Mouse (Mus musculus): ENCODE data around the gene Rpl19.

Gene Rpl19

DNA sequence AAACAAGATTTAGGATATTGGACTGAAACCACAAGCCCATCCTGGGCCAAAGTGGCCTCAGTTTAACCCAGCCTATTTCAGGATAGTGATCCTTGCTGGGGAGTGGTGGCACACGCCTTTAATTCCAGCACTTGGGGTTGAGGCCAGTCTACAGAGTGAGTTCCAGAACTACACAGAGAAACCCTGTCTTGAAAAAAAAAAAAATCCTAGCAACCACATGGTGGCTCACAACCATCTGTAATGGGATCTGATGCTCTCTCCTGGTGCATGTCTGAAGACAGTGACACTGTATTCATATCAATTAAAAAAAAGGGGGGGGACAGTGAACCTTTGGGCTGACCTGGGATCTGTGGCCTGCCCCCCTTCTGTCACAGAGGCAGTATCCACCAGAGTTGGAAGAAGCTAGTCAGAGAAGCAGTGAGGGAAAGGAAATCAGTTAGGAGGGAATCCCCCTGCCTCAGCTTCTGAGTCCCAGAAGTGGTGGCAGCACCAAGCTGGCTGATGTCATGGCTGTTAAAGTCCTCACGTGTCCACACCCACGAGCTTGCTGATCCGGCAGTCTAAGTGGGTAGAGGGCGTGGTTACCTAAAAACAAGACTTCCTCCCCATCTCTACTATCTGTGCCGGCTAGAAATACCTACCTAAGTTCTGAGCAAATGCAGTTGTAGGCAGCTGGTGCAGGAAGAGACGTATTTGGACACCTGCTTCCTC is 27.5 kb upstream of the Rpl19 start:
- DNase-seq (ENCODE audit: low spot score): peak; percentile 58

DNA sequence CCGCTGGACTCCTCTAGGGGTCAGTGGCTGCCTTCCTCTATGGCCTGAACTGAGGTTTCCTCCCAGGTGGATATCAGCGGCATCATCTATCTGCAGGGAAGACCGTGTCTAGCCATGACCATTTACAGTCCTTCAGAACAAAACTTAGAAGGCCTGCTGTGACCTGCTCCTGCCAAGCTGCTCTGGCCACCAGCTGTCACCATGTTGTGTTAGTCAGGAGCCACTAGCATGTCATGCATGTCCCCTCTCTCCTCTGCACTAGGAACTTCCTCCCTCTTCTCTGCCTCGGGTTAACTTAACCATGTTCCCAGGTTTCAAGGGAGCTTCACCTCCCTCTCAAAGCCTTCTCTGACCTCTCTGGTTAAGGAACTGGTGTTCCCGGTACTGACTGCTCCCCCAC is 26.8 kb upstream of the Rpl19 start:
- DNase-seq (ENCODE audit: low spot score): no peak

DNA sequence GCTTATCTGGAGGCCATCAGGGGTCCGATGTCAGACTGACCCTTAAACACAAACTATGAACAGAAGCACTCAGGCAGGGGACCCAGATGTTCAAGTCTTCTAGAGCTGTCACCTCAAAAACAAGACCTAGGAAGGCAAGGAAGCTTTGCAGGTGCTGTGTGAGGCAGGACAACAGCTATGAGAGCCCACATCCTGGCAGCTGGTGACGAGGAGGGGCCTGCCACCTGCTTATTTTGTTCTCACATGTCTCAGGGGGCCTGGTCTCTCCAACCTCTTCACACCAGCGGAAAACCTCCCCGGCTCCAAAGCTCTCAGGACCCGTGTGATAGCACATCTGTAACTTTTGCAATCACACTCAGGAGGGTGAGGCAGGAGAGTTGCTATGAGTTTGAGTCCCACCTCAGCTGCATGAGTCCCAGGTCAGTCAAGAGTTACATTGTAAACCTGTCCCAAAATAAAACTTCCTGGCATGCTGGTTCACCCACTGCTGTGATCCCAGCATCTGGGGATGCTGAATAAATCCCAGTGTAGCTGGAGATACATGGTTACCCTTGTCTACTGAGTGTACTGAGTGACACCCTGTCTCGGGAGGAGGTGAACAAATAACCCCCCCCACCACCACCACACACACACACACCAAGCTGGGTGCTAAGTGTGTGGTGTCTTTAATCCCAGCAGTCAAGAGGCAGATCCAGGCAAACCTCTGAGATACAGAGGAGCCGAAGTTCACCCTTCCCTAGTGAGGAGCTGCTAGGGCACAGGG is 26.0 kb upstream of the Rpl19 start:
- peak; percentile 61 for DNase-seq (ENCODE audit: low spot score)

DNA sequence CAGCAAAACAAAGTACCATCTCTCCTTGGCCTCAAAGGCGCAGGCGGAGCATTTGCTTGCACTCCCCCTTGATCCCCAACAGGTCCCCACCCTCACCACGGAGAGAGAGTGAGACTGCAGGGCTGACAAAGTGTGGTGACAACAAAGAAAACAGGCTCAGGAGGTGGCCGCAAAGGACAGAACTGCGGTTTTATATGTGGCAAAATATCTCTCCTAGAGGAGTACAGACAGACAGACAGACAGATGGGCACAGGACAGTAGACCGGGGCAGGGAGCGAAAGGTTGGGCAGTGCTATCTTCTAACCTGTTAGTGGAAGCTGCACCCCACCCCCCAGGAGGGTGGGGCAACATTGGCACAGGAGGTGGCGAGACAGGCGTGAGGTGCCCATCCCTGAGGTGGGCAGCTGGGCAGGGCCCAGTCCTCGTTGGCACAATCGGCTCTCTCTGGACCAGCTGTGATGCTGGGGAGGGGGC is 25.1 kb upstream of the Rpl19 start:
- DNase-seq (ENCODE audit: low spot score): no peak

DNA sequence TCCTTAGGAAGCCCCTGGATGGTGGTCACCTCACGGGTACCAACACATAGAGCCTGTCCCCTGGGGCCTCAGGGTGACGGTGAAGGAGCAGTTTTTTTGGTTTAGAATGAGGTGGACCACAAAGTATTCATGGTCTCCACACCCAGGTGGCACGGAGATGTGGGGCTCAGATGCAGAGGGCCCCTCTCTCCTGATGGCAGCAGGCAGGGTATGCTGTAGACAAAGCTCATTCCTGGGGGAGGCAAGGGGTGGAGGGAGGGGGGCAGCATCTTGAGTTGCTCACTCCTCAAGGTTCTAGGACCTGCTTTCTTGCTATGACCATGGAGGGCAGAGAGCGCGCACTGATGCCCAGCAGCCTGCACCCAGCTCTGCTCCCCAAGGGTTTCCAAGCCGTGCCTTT is 24.5 kb upstream of the Rpl19 start:
- no peak for DNase-seq (ENCODE audit: low spot score)

DNA sequence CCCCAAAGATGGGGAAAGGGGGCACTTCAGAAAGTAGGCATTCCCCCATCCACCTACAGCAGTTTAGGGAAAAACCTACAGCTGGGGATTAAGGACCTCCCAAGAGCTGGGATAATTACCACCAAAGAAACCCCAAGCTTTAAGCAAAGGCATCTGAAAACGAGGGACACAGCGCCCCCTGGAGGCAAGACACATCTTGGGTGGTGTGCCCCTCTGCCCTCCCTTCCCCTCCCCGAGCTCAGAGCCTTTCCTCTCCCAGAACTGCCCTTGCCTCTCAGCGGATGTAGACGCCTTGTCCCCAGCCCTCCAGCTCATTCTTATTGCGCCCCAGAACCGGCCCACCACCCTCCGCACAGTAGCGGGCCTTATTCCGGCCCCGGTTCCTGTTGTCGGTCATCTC is 23.9 kb upstream of the Rpl19 start:
- DNase-seq (ENCODE audit: low spot score): peak; percentile 64

DNA sequence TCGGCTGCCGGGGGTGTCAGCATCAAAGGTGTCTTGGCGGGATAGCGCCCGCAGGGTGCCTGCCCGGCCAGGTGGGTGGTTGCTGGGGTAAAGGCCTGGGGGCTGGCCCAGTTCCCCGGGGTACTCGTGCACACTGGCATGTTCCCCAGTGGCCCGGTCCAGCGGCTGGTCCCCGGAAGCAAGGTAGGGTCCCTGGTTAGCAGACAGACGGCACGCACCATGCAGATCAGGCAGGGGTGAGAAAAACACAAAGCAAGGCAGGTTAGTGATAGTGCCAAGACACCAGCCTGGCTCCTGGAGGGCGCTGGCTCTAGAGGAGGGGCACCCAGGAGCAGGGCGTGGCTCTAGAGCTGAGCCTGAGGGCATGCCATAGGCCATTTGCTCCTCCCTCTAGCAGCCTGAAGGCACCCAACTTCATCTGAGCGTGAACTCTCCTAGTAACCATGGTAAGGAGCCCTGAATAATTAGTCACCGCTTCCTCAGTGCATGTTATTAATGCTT is 23.3 kb upstream of the Rpl19 start:
- no peak for DNase-seq (ENCODE audit: low spot score)

- DNase-seq (ENCODE audit: low spot score): no peak
Measured at GRCm38 (mm10) chr11:98004161-98004560, 22.3 kb upstream of the Rpl19 start.

DNA sequence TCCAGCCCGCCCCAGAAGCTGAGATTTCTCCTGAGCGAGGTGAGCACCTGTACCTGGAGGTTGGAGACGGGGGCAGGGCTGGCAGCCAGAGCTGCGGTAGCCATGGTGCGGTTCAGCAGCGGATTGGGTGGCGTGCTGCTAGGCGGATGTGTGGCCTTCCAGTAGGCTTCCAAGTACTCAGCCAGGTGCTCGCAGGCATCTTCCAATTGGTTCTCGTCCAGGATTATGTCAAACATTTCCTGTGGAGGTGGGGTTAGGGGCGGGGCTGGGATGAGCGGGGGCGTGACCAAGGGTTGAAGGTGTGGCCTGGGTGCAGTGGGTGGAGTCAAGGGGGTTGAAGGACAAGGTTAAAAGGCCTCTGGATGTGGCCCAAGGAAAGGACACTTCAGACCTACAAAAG is 21.4 kb upstream of the Rpl19 start:
- no peak for DNase-seq (ENCODE audit: low spot score)

DNA sequence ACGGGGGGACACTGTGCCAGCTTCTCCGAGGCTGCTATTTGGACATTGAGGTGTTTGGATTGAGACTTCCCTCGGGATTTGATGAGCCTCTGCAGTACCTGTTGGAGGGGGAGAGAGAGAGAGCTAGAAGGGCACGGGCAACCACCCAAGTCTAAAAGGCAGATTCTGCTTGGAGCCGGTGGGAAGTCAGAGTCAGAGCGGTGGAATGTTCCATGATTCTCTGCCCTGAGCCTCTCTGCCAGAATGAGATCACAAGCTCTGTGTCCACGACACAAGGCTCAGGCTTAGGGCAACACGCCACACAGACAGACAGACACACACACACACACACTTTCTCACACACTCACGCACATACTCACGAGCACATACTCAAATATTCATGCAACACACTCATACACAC is 20.8 kb upstream of the Rpl19 start:
- DNase-seq (ENCODE audit: low spot score): no peak

DNA sequence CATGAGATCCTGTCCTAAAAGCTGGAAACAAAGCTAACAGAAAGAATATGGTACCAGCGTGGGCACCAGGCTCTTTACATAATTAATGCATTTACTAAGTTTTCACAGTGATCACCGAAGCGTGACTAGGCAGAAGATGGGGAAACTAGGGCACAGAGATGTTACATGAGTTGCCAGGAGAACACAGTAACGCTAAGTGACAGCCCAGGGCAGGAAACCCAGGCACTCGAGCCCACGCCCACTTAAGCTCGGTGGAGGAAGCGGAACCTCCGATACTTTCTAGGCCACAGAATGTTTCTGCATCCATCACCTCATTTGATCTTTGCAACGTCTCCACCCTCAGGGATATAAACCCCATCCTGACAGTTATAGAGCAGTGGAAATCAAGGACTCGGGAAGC is 18.4 kb upstream of the Rpl19 start:
- DNase-seq (ENCODE audit: low spot score): no peak

GRCm38 (mm10) chr11:98011716-98012115 is 14.8 kb upstream of the Rpl19 start:
- DNase-seq (ENCODE audit: low spot score): no peak

DNA sequence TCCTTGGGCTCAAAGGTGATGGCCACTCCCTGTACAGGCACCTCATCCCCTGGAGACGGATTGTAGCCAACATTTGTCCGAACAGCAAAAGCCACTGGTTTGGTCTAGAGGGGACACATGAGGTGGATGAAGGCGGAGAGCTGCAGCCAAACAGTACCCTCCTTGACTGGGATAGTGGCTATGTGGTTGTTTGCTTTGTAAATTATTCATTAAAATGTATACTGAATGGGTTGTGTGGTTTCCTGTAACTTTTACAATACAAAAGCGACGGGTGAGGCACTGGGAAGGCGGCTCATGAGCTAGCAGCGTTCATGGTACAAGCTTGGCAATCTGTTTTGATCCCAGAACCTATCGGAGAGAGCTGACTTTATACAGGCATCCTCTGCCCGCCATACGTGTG is 13.7 kb upstream of the Rpl19 start:
- DNase-seq (ENCODE audit: low spot score): no peak

DNA sequence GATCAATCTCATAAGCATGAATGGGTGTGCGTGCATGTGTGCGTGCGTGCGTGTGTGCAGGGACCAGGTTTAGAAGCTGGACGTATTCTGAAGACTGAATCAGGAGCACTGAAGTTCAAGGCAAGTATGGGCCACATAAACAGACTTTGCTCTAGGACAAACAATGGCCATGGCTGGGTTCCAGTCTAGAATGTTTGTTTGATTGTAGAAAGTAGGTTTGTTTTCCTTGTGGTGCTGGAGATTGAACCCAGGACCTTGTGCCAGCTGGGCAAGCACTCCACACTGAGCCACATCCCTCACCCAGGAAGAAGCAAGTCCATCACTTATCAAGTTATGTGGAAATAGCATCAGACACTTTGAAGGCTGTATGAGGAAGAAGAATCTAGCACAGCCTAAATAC is 10.3 kb upstream of the Rpl19 start:
- DNase-seq (ENCODE audit: low spot score): no peak

- DNase-seq (ENCODE audit: low spot score): no peak
Measured at GRCm38 (mm10) chr11:98016824-98017223, 9.7 kb upstream of the Rpl19 start.

- DNase-seq (ENCODE audit: low spot score): no peak
Measured at GRCm38 (mm10) chr11:98018222-98018621, 8.3 kb upstream of the Rpl19 start.

DNA sequence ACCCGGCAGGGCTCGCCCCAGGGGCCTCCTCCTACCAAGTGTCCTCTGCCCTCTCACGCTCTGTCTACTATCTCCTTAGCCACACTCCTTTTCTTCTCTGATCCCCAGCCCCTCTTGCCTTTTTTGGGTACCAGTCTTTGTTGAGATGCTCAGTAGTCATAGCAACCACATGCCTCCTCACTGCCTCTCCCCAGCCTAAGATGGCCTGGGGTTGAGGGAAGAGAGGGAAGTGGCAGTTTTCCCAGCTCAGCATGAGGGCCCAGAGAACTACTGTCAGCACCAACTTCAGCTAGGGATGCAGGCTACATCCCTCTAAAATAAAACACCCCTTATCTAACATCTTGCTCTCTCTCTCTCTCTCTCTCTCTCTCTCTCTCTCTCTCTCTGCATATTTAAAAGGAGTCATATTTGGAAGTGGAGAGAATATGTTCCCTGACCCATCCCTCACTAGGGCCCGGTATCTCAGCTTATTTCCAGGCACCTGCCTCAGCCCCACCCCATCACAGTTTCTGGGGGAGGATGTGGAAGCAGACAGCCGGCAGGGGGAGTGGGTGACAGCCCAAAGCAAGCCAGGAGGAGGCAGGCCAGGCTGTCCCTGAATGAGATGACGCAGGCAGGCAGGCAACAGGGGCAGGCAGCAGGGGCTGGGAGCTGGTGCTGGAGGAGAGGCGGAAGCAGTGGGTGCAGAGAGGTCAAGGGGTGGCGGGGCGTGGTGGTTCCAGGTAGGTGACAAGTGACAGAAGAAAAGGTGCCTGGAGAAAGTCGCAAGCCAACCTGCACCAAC is 7.5 kb upstream of the Rpl19 start:
- no peak for DNase-seq (ENCODE audit: low spot score)

DNA sequence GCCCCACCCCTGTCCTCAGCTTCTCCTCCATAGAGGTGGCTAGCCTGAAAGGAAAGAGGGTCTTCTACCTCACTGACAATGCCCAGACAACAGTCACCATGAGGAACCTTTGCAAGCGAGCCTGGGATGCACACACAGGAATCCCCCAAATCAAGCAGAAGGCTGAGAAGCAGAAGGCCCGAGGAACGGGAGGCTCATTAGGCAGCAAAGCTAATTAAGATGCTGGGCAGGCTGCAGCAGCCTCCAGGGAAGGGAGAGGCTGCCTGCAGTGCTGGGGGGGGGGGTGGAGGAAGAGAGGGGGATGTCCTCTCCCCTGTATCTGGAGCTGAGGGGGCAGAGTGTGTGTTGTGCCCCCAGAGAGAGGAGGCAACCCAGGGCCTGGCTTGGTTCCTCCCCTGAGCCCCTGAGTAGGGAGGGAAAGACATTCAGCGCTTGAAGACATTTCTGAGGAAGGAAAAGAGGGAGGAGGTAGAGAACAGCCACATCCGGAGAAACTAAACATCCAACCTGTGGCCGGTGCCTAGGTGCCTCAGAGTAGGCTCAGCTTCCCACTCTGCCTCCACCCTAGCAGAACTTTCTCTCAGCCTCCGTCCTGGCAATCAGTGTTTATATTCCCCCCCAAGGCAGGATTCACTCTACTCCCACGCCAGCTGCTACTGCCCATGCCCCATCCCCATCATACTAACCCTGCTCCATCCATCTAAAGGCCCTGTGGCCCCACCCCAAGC is 6.5 kb upstream of the Rpl19 start:
- no peak for DNase-seq (ENCODE audit: low spot score)

DNA sequence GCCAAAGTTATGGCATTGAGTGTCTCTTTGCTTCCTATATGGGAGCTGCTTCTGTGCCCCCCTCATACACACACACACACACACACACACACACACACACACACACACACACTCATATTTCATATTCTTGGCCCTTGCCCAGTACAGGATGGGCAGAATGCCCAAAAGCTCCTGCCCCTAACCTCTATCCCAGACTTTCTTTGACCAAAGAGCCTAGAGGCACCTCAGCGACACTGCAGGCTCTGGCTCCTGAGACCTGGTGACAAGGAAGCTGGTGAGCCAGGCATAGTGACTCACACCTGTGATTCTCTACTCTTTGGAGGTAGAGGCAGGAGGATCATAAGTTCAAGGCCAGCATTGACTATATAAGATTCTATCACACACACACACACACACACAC is 5.8 kb upstream of the Rpl19 start:
- no peak for DNase-seq (ENCODE audit: low spot score)

- no peak for DNase-seq (ENCODE audit: low spot score)
Measured at GRCm38 (mm10) chr11:98021118-98021517, 5.4 kb upstream of the Rpl19 start.

GRCm38 (mm10) chr11:98021565-98022252 is 4.8 kb upstream of the Rpl19 start:
- no peak for DNase-seq (ENCODE audit: low spot score)

DNA sequence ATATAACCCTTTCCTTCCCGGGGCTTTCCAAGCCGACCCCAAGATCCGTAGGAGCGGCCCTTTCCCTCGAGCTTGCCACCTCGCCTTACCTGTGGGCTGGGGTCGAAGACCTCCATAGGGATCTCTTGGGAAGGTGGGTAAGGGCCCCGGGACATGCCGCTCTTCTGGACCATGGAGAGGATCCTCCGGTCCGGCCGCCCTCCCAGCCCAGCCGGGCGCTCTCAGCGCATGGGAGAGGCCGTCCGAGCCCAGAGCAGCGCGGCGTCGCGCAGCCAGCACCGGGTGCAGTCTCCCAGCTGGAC is 4.3 kb upstream of the Rpl19 start:
- DNase-seq (ENCODE audit: low spot score): no peak

Measured in spleen, adult 12 weeks (tissue).